Mouse (Mus musculus) spleen, adult 2 months (tissue): ENCODE results near the gene Klhl35.

Experiments used
- CTCF ChIP-seq: fragments of 200-500 bp; IDR thresholded peaks from 2 replicates; pipeline ENCODE4 v1.5.1; 2011; ENCODE audit warnings: mild to moderate bottlenecking, inconsistent platforms; ENCODE audit not compliant: insufficient read depth, insufficient read length, insufficient replicate concordance; ENCODE audit errors: extremely low read depth
- POLR2A ChIP-seq: fragments of 200-500 bp; IDR thresholded peaks from 2 replicates; pipeline ENCODE4 v1.6.1; 2011; ENCODE audit warnings: low read depth, low read length, inconsistent platforms

GRCm38 (mm10) chr7:99449751-99450150, 16.1 kb upstream of the Klhl35 start:
- TF ChIP-seq CTCF (no peak), POLR2A (no peak)
